Mouse (Mus musculus) MEL (cell line): ENCODE results near the gene Gjc1. TPM values are rescaled to one million over a fixed set of nuclear protein-coding genes. Genes with fewer than 3 reads are reported as not detected.

Experiments
- DNase-seq: peaks from one replicate; pipeline ENCODE4 v3.0.0; 2011; ENCODE audit warnings: low read depth, low spot score
- H3K27ac ChIP-seq: 2 replicates; pipeline ENCODE4 v1.5.1; 2012; ENCODE audit warnings: low read depth, mild to moderate bottlenecking, control low read depth, low read length, moderate library complexity; ENCODE audit not compliant: control insufficient read depth
- H3K27me3 ChIP-seq, 2 experiments: fragments of 150-350 bp in 1 of 2; sonication (generic) in 1 of 2; 2 replicates each; pipeline ENCODE4 v1.6.1; 2012; ENCODE audit warnings: low read length in 2 of 2, mild to moderate bottlenecking in 2 of 2, improper control_type of control experiment in 1 of 2, moderate library complexity in 1 of 2; ENCODE audit not compliant: insufficient read depth in 2 of 2, control insufficient read depth in 1 of 2
- H3K36me3 ChIP-seq, 2 experiments: 2 replicates each; pipeline ENCODE4 v1.6.1; 2012 to 2014; ENCODE audit warnings: low read length in 2 of 2, improper control_type of control experiment in 1 of 2, inconsistent platforms in 1 of 2, mild to moderate bottlenecking in 1 of 2; ENCODE audit not compliant: insufficient read depth in 2 of 2, control insufficient read depth in 1 of 2
- H3K4me1 ChIP-seq, 2 experiments: fragments of 150-350 bp in 1 of 2; sonication (generic) in 1 of 2; 2 replicates each; pipeline ENCODE4 v1.6.1; 2012; ENCODE audit warnings: low read length in 2 of 2, improper control_type of control experiment in 1 of 2, mild to moderate bottlenecking in 1 of 2; ENCODE audit not compliant: insufficient read depth in 2 of 2, control insufficient read depth in 1 of 2
- H3K4me3 ChIP-seq, 2 experiments: fragments of 150-350 bp in 1 of 2; sonication (generic) in 1 of 2; 2 replicates each; pipeline ENCODE4 v1.5.1; 2012; ENCODE audit warnings: low read depth in 2 of 2, low read length in 2 of 2, mild to moderate bottlenecking in 2 of 2, moderate library complexity in 2 of 2, control low read depth in 1 of 2, improper control_type of control experiment in 1 of 2; ENCODE audit not compliant: control insufficient read depth in 1 of 2, insufficient read depth in 1 of 2
- H3K79me2 ChIP-seq: 2 replicates; pipeline ENCODE4 v1.6.1; 2012; ENCODE audit warnings: mild to moderate bottlenecking, low read length, moderate library complexity; ENCODE audit not compliant: control insufficient read depth, poor library complexity, insufficient read depth
- H3K9ac ChIP-seq: 2 replicates; pipeline ENCODE4 v1.6.1; 2012; ENCODE audit warnings: low read depth, mild to moderate bottlenecking, control low read depth, low read length, moderate library complexity; ENCODE audit not compliant: control insufficient read depth, poor library complexity, severe bottlenecking
- H3K9me3 ChIP-seq: fragments of 150-350 bp; sonication (generic); replicated peaks from 2 replicates; pipeline ENCODE4 v1.6.1; 2012; ENCODE audit warnings: mild to moderate bottlenecking, low read length, improper control_type of control experiment, moderate library complexity; ENCODE audit not compliant: insufficient read depth
- E2F4 ChIP-seq: IDR thresholded peaks from 2 replicates; pipeline ENCODE4 v1.6.1; 2011; ENCODE audit warnings: low read depth, low read length, improper control_type of control experiment, borderline replicate concordance
- EP300 ChIP-seq, 2 experiments: IDR thresholded peaks; 2 replicates each; pipeline ENCODE4 v1.6.1; 2011; ENCODE audit warnings: improper control_type of control experiment in 2 of 2, low read length in 2 of 2, low read depth in 1 of 2, mild to moderate bottlenecking in 1 of 2
- GABPA ChIP-seq: IDR thresholded peaks from 2 replicates; pipeline ENCODE4 v1.6.1; 2012; ENCODE audit warnings: low read depth, mild to moderate bottlenecking, inconsistent platforms, low read length, improper control_type of control experiment, moderate library complexity
- GATA1 ChIP-seq: IDR thresholded peaks from 2 replicates; pipeline ENCODE4 v1.6.1; 2011; ENCODE audit warnings: low read depth, low read length, improper control_type of control experiment
- HCFC1 ChIP-seq: IDR thresholded peaks from 2 replicates; pipeline ENCODE4 v1.6.1; 2012; ENCODE audit warnings: low read depth, mild to moderate bottlenecking, inconsistent platforms, low read length, improper control_type of control experiment, moderate library complexity
- JUND ChIP-seq: IDR thresholded peaks from 2 replicates; pipeline ENCODE4 v1.6.1; 2011; ENCODE audit warnings: low read depth, mild to moderate bottlenecking, improper control_type of control experiment, low read length
- KAT2A ChIP-seq: conservative IDR thresholded peaks from 2 replicates; pipeline ENCODE4 v1.6.1; 2012; ENCODE audit warnings: low read depth, low read length, improper control_type of control experiment, inconsistent platforms
- MAX ChIP-seq: IDR thresholded peaks from 2 replicates; pipeline ENCODE4 v1.6.1; 2011; ENCODE audit warnings: low read length, improper control_type of control experiment
- MAZ ChIP-seq: IDR thresholded peaks from 2 replicates; pipeline ENCODE4 v1.6.1; 2012; ENCODE audit warnings: low read depth, mild to moderate bottlenecking, inconsistent platforms, low read length, improper control_type of control experiment
- MYB ChIP-seq: IDR thresholded peaks from 2 replicates; pipeline ENCODE4 v1.6.1; 2011; ENCODE audit warnings: mild to moderate bottlenecking, low read depth, low read length, improper control_type of control experiment
- MYC ChIP-seq: IDR thresholded peaks from 2 replicates; pipeline ENCODE4 v1.6.1; 2011; ENCODE audit warnings: low read depth, mild to moderate bottlenecking, low read length, improper control_type of control experiment, moderate library complexity
- NELFE ChIP-seq: IDR thresholded peaks from 2 replicates; pipeline ENCODE4 v1.6.1; 2011; ENCODE audit warnings: low read depth, low read length, improper control_type of control experiment
- POLR2AphosphoS2 ChIP-seq: IDR thresholded peaks from 2 replicates; pipeline ENCODE4 v1.6.1; 2011; ENCODE audit warnings: low read length, improper control_type of control experiment
- POLR2AphosphoS5 ChIP-seq: IDR thresholded peaks from 2 replicates; pipeline ENCODE4 v1.6.1; 2012; ENCODE audit warnings: low read depth, borderline replicate concordance, mild to moderate bottlenecking, inconsistent platforms, low read length, moderate library complexity, mixed read lengths
- RAD21 ChIP-seq: IDR thresholded peaks from 2 replicates; pipeline ENCODE4 v1.6.1; 2011; ENCODE audit warnings: mild to moderate bottlenecking, low read depth, low read length, improper control_type of control experiment
- SIN3A ChIP-seq: IDR thresholded peaks from 2 replicates; pipeline ENCODE4 v1.6.1; 2012; ENCODE audit warnings: low read length, improper control_type of control experiment, inconsistent platforms
- SMC3 ChIP-seq: IDR thresholded peaks from 2 replicates; pipeline ENCODE4 v1.6.1; 2011; ENCODE audit warnings: low read depth, low read length, improper control_type of control experiment
- TAL1 ChIP-seq: IDR thresholded peaks from 2 replicates; pipeline ENCODE4 v1.6.1; 2012; ENCODE audit warnings: mild to moderate bottlenecking, inconsistent platforms, low read length, moderate library complexity, mixed read lengths
- TBP ChIP-seq: IDR thresholded peaks from 2 replicates; pipeline ENCODE4 v1.8.0; 2011; ENCODE audit warnings: low read depth, low read length, improper control_type of control experiment
- TCF12 ChIP-seq: IDR thresholded peaks from 2 replicates; pipeline ENCODE4 v1.6.1; 2014; ENCODE audit warnings: low read depth, mild to moderate bottlenecking, inconsistent platforms, low read length, improper control_type of control experiment, moderate library complexity
- USF1 ChIP-seq: IDR thresholded peaks from 2 replicates; pipeline ENCODE4 v1.6.1; 2014; ENCODE audit warnings: low read depth, mild to moderate bottlenecking, inconsistent platforms, low read length, improper control_type of control experiment, moderate library complexity
- ZC3H11A ChIP-seq: IDR thresholded peaks from 2 replicates; pipeline ENCODE4 v1.6.1; 2012; ENCODE audit warnings: low read depth, mild to moderate bottlenecking, inconsistent platforms, low read length, improper control_type of control experiment
- ZKSCAN1 ChIP-seq: IDR thresholded peaks from 2 replicates; pipeline ENCODE4 v1.6.1; 2012; ENCODE audit warnings: low read depth, mild to moderate bottlenecking, inconsistent platforms, low read length, improper control_type of control experiment, moderate library complexity
- ZNF384 ChIP-seq: IDR thresholded peaks from 2 replicates; pipeline ENCODE4 v1.6.1; 2012; ENCODE audit warnings: low read depth, mild to moderate bottlenecking, inconsistent platforms, low read length, improper control_type of control experiment
- polyA plus RNA-seq, 2 experiments: library from polyadenylated mRNA; stranded (reverse) in 1 of 2; unstranded in 1 of 2; fragments of >175 nt in 1 of 2; fragments of >200 nt in 1 of 2; gene quantifications; 2 replicates each; pipeline versions ENCODE4 v1.2.1 to v1.2.4; 2012; ENCODE audit warnings: low replicate concordance in 2 of 2, low read depth in 1 of 2; ENCODE audit not compliant: insufficient read length in 2 of 2, insufficient read depth in 1 of 2, missing spikeins in 1 of 2
- total RNA-seq: library from RNA; depleted of rRNA; stranded (reverse); fragments of 300-350 nt; gene quantifications from 2 replicates; pipeline ENCODE4 v1.2.3, GENCODE M21; 2012

Gjc1 gene
- total and polyA plus RNA-seq, 3 experiments, result not detected

- H3K79me2 ChIP-seq, result no peaks in the 10 kb centered on the region
- H3K36me3 ChIP-seq, result no peaks in the 10 kb centered on the region
- peaks cover 11 to 24% of the 10 kb centered on the region in 2 experiments for H3K27me3 ChIP-seq
- peaks cover 0 to 3% of the 10 kb centered on the region in 2 experiments; a peak in 1 of 4 replicates for H3K4me1 ChIP-seq
- TF ChIP-seq JUND (no peak), MAX (no peak), USF1 (no peak), TAL1 (no peak), HCFC1 (no peak), POLR2AphosphoS5 (no peak)
- no peak overlapping the region for H3K27ac ChIP-seq
- no peak for DNase-seq
- no peak overlapping the region for H3K4me3 ChIP-seq
- no peaks in the 10 kb centered on the region for H3K9me3 ChIP-seq
- no peak overlapping the region for H3K9ac ChIP-seq
Measured at GRCm38 (mm10) chr11:102830276-102830675, 10.8 kb upstream of the Gjc1 start.

GRCm38 (mm10) chr11:102827097-102827496 is 7.6 kb upstream of the Gjc1 start:
- H3K27me3 ChIP-seq, result peaks cover 26 to 45% of the 10 kb centered on the region in 2 experiments
- H3K36me3 ChIP-seq, result no peaks in the 10 kb centered on the region
- H3K9me3 ChIP-seq, result no peaks in the 10 kb centered on the region
- no peak overlapping the region for H3K27ac ChIP-seq
- no peaks in the 10 kb centered on the region for H3K79me2 ChIP-seq
- DNase-seq, result no peak
- no peak overlapping the region for H3K4me3 ChIP-seq
- TF ChIP-seq TAL1 (no peak), SIN3A (no peak), SMC3 (no peak), RAD21 (no peak), NELFE (no peak), ZC3H11A (no peak), MAZ (no peak), KAT2A (no peak), ZKSCAN1 (no peak), TBP (no peak), TCF12 (no peak), POLR2AphosphoS5 (no peak), EP300 (IDR thresholded peaks at IDR 0.05; ENCODE audit: low read depth in 1 of 2, low read length in 2 of 2) (no peak), POLR2AphosphoS2 (no peak), E2F4 (no peak), GATA1 (no peak), MYC (no peak), ZNF384 (no peak), MYB (no peak), GABPA (no peak)
- no peak overlapping the region for H3K9ac ChIP-seq
- H3K4me1 ChIP-seq, result peaks cover 0 to 3% of the 10 kb centered on the region in 2 experiments; a peak in 1 of 4 replicates
